Mouse (Mus musculus) T-helper 1 cell (primary cell): ENCODE results near the gene Tmem37.

Source experiments
- in situ Hi-C: fragments of 300-600 bp; cut with MboI, MseI; formaldehyde crosslinking; loops from one replicate; pipeline ENCODE4 v1.15.1; 2025; ENCODE audit warnings: high pct_unique_total_duplicates

Tmem37 gene

GRCm38 (mm10) chr1:120073519-120074306 is at the start of gene Tmem37:
Gene Tmem37, minus strand, starts transcription at chr1:120074074.
- in situ Hi-C loops, result no loop called here

- in situ Hi-C loops, result loop anchor here (10.0 kb wide), 1 partner anchor 1728 kb away; no protein-coding TSS in a partner anchor
These were observed 48.9 kb upstream of the Tmem37 start for GRCm38 (mm10) chr1:120122634-120123383.

GRCm38 (mm10) chr1:120121930-120122530 is 48.2 kb upstream of the Tmem37 start:
- in situ Hi-C loops, result loop anchor here (10.0 kb wide), 1 partner anchor 1727 kb away; no protein-coding TSS in a partner anchor

DNA sequence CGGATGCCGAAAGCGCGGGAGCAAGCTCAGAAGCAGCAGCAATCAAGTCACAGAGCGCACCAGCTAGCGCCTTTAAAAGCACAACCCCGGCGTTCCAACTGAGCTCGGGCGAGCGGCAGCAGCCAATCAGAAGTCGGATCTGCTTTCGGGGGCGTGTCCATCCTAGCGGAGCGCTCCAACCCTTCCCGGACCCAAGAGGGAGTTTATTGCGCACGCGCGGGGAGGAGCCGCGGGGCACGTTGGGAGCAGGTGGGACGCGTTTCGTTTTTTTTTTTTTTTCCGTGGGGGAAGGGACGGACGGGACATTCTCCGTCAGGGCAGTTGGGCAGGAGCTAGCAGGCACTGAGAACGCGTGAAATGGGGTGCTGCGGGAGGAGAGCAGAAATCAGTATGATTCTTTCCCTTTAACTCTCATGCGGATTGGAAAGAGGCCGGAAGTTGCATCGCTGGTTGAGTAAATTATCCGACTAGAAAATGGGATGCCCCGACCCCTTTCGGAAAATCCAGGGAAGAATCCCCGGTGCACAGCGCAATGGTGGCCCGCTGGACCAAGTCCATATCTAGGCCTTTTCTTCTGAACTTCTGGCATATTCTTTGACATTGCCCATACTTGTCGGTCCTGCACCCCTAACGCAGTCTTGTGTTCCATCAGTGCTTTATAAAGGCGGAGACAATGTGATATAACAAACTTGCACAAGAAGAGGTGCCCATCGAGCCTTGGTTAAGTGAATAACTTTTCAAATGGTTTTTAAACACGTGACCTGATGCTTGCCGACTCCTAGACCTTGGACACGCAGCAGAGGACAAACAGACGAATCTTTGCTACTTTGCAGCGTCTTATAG is 47.3 kb upstream of the Tmem37 start, which contains the start of the genes Dbi and 3110009E18Rik:
TSS of gene Dbi (minus strand) at position 110 of the 843 bp plus-strand sequence.
TSS of gene 3110009E18Rik (plus strand) at position 219 of the 843 bp plus-strand sequence.
- in situ Hi-C loops, result loop anchor here (10.0 kb wide), 1 partner anchor 1726 kb away; no protein-coding TSS in a partner anchor

GRCm38 (mm10) chr1:120120141-120120968 is 46.5 kb upstream of the Tmem37 start:
- in situ Hi-C loops, result loop anchor here (10.0 kb wide), 1 partner anchor 1726 kb away; no protein-coding TSS in a partner anchor

GRCm38 (mm10) chr1:120119389-120119788 is 45.5 kb upstream of the Tmem37 start:
- in situ Hi-C loops, result no loop called here

DNA sequence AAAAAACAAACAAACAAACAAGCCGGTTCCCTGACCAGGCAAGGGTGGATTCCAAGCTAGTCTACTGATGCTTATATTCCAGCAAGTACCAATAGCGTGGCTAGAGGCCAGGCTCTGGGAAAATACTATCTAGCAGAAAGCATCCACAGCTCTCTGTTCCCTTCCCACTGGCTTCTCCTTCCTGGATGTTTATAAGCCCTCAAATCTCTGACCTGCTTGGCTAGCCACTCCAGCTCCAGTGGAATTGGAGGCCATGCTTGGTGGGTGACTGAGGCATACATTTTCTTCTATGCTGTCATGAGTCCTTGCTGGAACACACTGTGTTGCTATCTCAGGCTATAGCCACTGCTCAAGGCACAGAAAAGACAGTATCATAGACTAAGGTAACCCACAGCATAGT is 45.0 kb upstream of the Tmem37 start:
- in situ Hi-C loops, result no loop called here

GRCm38 (mm10) chr1:120116106-120116505 is 42.2 kb upstream of the Tmem37 start:
- in situ Hi-C loops, result no loop called here

DNA sequence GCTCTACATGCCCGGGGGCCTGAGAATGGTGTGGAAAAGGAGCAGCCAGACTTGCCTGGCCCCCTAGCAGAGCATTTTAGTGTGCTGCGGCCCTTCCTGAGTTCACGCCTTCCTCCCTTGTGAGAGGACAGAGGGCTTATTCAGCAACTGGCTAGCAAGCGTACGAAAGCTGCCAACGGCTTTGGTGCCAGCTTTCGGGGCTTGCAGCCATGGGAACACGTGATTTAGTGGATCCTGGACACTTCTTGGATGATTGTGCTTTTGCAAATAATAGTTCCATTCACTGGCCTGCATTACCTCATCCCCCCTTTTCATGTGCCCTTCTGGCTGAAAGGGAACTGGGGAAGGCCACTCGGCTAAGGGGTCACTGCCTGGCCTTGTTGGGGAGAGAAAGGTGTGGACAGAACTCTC is 41.8 kb upstream of the Tmem37 start:
- in situ Hi-C loops, result no loop called here

- in situ Hi-C loops, result no loop called here
These were observed 38.6 kb upstream of the Tmem37 start for GRCm38 (mm10) chr1:120112251-120113187.

DNA sequence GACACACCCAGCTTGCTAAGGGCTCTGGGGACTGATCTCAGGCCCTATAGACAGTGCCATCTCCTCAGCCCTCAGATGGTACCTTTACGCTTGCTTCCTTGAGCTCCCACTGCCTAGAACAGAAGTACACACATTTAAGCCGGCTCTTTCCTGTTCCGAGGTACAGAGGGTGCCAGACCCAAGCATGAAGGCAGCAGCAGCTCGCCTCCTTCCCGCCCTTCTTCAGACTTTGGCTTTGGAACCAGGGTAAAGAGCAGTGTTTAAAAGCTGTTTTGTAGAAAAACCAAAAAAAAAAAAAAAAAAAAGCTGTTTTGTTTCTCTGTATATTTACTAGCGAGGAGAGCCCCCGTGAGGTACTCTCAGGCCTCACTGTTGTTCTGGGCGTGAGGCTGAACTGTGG is 37.9 kb upstream of the Tmem37 start:
- in situ Hi-C loops, result no loop called here

DNA sequence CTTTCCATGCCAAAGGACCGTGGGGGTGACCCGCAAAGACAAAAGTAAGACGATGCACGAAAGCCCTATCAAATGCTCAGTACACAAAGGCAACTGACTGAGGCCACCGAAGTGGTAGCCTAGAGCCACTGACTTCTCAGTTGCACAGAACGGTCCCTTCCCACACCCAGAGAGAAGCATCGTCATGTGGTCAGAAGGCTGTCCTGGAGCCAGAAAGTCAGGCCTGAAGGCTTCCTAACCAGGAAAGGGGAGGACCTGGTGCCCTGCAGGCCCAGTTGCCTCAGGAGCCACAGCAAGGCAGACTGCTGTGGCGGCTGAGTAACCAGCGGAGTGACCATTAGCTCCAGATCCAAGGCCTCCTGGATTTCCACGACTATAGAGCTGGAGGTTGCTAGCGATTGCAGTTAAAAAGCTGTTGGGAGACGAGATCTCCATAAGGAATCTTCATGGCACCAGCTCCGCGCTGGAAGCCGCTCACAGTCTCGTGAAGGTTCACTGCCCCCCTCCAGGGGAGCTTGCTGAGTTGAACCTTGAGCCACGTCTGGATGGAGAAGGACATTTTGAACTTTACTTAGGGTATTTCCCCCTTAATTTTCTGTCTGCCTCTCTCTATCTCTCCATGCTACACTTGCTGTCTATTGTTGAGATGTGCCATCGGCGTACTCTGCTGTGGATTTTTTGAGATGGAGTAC is 36.0 kb upstream of the Tmem37 start:
- in situ Hi-C loops, result no loop called here

- in situ Hi-C loops, result no loop called here
These were observed 31.7 kb upstream of the Tmem37 start for GRCm38 (mm10) chr1:120105556-120105959.

DNA sequence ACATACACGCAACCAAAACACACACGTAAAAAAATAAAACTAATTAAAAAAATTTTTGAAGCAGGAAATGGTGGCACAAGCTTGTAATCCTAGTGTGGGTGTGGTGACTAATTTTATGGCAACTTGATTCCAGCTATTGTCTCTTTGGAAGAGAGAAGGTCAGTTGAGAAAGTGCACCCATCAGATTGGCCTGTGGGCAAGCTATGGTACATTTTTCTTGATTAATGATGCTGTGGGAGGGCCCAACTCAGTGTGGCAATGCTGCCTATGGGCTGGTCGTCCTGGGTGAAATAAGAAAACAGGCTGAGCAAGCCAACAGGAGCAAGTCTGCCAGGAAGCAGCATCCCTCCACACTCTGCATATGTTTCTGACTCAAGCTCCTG is 27.3 kb upstream of the Tmem37 start:
- in situ Hi-C loops, result no loop called here

- in situ Hi-C loops, result no loop called here
These were observed 26.8 kb upstream of the Tmem37 start for GRCm38 (mm10) chr1:120100456-120101226.

DNA sequence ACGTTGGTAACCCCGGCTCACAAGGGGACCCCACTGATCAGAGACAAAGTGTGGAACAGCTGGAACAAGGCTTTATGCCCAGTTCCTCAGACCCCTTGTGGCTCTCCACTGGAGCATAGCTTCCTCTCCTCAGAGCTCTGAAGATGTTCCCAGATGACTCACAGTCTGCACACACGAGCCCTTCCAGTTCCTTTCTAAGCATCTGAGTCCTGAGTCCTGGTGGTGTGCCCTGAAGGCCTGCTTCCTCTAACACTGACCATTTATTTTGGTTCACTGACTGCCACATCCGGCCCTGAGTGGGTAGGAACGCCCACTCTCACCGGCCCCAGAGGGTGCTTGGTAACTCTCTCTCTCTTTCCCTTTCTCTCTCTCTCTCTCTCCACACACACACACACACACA is 25.6 kb upstream of the Tmem37 start:
- in situ Hi-C loops, result no loop called here

DNA sequence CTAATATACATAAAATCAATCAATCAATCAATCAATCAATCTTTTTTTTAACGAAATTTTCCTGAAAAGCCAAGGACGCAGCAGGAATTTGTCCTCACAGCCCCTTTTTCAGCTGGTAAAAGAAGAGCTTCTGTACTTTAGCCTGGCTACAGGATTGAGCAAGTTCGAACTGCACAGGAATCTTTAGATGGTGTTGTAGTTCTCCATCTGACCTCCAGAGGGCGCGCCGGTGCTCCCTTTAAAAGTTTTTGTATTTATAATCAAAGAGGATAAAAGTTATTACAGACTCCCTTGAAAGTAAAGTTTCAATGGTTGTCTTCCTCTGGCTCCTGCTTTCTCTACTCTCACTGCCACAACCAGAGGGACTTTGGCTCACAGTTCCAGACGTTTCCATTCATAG is 24.5 kb upstream of the Tmem37 start:
- in situ Hi-C loops, result no loop called here

GRCm38 (mm10) chr1:120094920-120095319 is 21.0 kb upstream of the Tmem37 start:
- in situ Hi-C loops, result loop anchor here (5.0 kb wide), 1 partner anchor 63 kb away; no protein-coding TSS in a partner anchor
